Mouse (Mus musculus): Measurements from ENCODE around the gene Ntng2. TPM values are rescaled to one million over a fixed set of nuclear protein-coding genes. Genes with fewer than 3 reads are reported as not detected.

The Ntng2 gene
- polyA plus RNA-seq, 1 experiment from 2014 or later: 10.3 TPM

GRCm38 (mm10) chr2:29198446-29198845 is 54.4 kb downstream of the Ntng2 start:
- peaks cover 9% of the 10 kb centered on the region for H3K4me1 ChIP-seq (replicated peaks; ENCODE audit: control insufficient read depth, insufficient read depth, low read length)
- H3K9me3 ChIP-seq (ENCODE audit: control insufficient read depth, low read length): no peaks in the 10 kb centered on the region
- no peaks in the 10 kb centered on the region for H3K27me3 ChIP-seq (replicated peaks; ENCODE audit: control insufficient read depth, insufficient read depth, low read length)
- H3K4me2 ChIP-seq (ENCODE audit: low read length): no peak overlapping the region
- WGBS: 80% methylated on average over 5 of the region's 5 CpGs
- H3K4me3 ChIP-seq (replicated peaks; ENCODE audit: low read length): no peak overlapping the region
- H3K36me3 ChIP-seq (ENCODE audit: control insufficient read depth, insufficient read depth): no peaks in the 10 kb centered on the region
- no peak overlapping the region for H3K9ac ChIP-seq (replicated peaks; ENCODE audit: low read depth, low read length)
- no peak overlapping the region for H3K27ac ChIP-seq (ENCODE audit: low read length)
- ATAC-seq: no peak

GRCm38 (mm10) chr2:29196844-29197243 is 56.0 kb downstream of the Ntng2 start:
- Histone ChIP-seq H3K4me1 (replicated peaks; ENCODE audit: control insufficient read depth, insufficient read depth, low read length) (peaks cover 9% of the 10 kb centered on the region), H3K4me3 (replicated peaks; ENCODE audit: low read length) (no peak overlapping the region), H3K9me3 (ENCODE audit: control insufficient read depth, low read length) (no peaks in the 10 kb centered on the region), H3K4me2 (ENCODE audit: low read length) (no peak overlapping the region), H3K27me3 (replicated peaks; ENCODE audit: control insufficient read depth, insufficient read depth, low read length) (no peaks in the 10 kb centered on the region), H3K36me3 (ENCODE audit: control insufficient read depth, insufficient read depth) (no peaks in the 10 kb centered on the region), H3K9ac (replicated peaks; ENCODE audit: low read depth, low read length) (no peak overlapping the region), H3K27ac (ENCODE audit: low read length) (no peak overlapping the region)
- 73% methylated on average over 12 of the region's 12 CpGs for WGBS
- no peak for ATAC-seq

- no peaks in the 10 kb centered on the region for H3K27me3 ChIP-seq (replicated peaks; ENCODE audit: control insufficient read depth, insufficient read depth, low read length)
- peak overlapping the region; percentile 56 for H3K9ac ChIP-seq (replicated peaks; ENCODE audit: low read depth, low read length)
- peak; percentile 60 for ATAC-seq
- no peaks in the 10 kb centered on the region for H3K36me3 ChIP-seq (ENCODE audit: control insufficient read depth, insufficient read depth)
- peak overlapping the region; percentile 88 for H3K4me2 ChIP-seq (ENCODE audit: low read length)
- H3K4me3 ChIP-seq (replicated peaks; ENCODE audit: low read length): peak overlapping the region; percentile 45
- WGBS: 1% methylated on average over 61 of the region's 61 CpGs
- H3K4me1 ChIP-seq (replicated peaks; ENCODE audit: control insufficient read depth, insufficient read depth, low read length): peaks cover 9% of the 10 kb centered on the region
- no peak overlapping the region for H3K27ac ChIP-seq (ENCODE audit: low read length)
- H3K9me3 ChIP-seq (ENCODE audit: control insufficient read depth, low read length): no peaks in the 10 kb centered on the region
Measured at GRCm38 (mm10) chr2:29194547-29195463, 58.0 kb downstream of the Ntng2 start.

- ATAC-seq: no peak
Measured at GRCm38 (mm10) chr2:29193819-29194546, 58.8 kb downstream of the Ntng2 start.

GRCm38 (mm10) chr2:29192629-29193278 is 60.1 kb downstream of the Ntng2 start:
- no peak for ATAC-seq
- no peak overlapping the region for H3K4me2 ChIP-seq (ENCODE audit: low read length)
- WGBS: 80% methylated on average over 8 of the region's 8 CpGs

More at GRCm38 (mm10) chr2:29193819-29194546, 58.8 kb downstream of the Ntng2 start:
- Histone ChIP-seq H3K36me3 (ENCODE audit: control insufficient read depth, insufficient read depth) (no peaks in the 10 kb centered on the region), H3K9me3 (ENCODE audit: control insufficient read depth, low read length) (no peaks in the 10 kb centered on the region), H3K4me3 (replicated peaks; ENCODE audit: low read length) (peak overlapping the region; percentile 45), H3K27me3 (replicated peaks; ENCODE audit: control insufficient read depth, insufficient read depth, low read length) (no peaks in the 10 kb centered on the region), H3K9ac (replicated peaks; ENCODE audit: low read depth, low read length) (no peak overlapping the region), H3K4me1 (replicated peaks; ENCODE audit: control insufficient read depth, insufficient read depth, low read length) (peaks cover 9% of the 10 kb centered on the region), H3K4me2 (ENCODE audit: low read length) (peak overlapping the region; percentile 88), H3K27ac (ENCODE audit: low read length) (no peak overlapping the region)
- WGBS: 12% methylated on average over 16 of the region's 16 CpGs

GRCm38 (mm10) chr2:29191216-29192215 is 61.3 kb downstream of the Ntng2 start:
- H3K36me3 ChIP-seq (ENCODE audit: control insufficient read depth, insufficient read depth): no peaks in the 10 kb centered on the region
- no peak overlapping the region for H3K9ac ChIP-seq (replicated peaks; ENCODE audit: low read depth, low read length)
- no peak overlapping the region for H3K4me2 ChIP-seq (ENCODE audit: low read length)
- H3K9me3 ChIP-seq (ENCODE audit: control insufficient read depth, low read length): no peaks in the 10 kb centered on the region
- no peak overlapping the region for H3K4me3 ChIP-seq (replicated peaks; ENCODE audit: low read length)
- H3K27ac ChIP-seq (ENCODE audit: low read length): no peak overlapping the region
- WGBS: 76% methylated on average over 10 of the region's 10 CpGs
- no peak for ATAC-seq
- H3K27me3 ChIP-seq (replicated peaks; ENCODE audit: control insufficient read depth, insufficient read depth, low read length): no peaks in the 10 kb centered on the region
- H3K4me1 ChIP-seq (replicated peaks; ENCODE audit: control insufficient read depth, insufficient read depth, low read length): peaks cover 9% of the 10 kb centered on the region

More at GRCm38 (mm10) chr2:29192629-29193278, 60.1 kb downstream of the Ntng2 start:
- Histone ChIP-seq H3K9me3 (ENCODE audit: control insufficient read depth, low read length) (no peaks in the 10 kb centered on the region), H3K4me1 (replicated peaks; ENCODE audit: control insufficient read depth, insufficient read depth, low read length) (peaks cover 9% of the 10 kb centered on the region), H3K9ac (replicated peaks; ENCODE audit: low read depth, low read length) (no peak overlapping the region), H3K27me3 (replicated peaks; ENCODE audit: control insufficient read depth, insufficient read depth, low read length) (no peaks in the 10 kb centered on the region), H3K36me3 (ENCODE audit: control insufficient read depth, insufficient read depth) (no peaks in the 10 kb centered on the region), H3K4me3 (replicated peaks; ENCODE audit: low read length) (no peak overlapping the region), H3K27ac (ENCODE audit: low read length) (no peak overlapping the region)

GRCm38 (mm10) chr2:29190392-29190791 is 62.4 kb downstream of the Ntng2 start:
- no peak overlapping the region for H3K9ac ChIP-seq (replicated peaks; ENCODE audit: low read depth, low read length)
- WGBS: 85% methylated on average over 7 of the region's 7 CpGs
- H3K4me3 ChIP-seq (replicated peaks; ENCODE audit: low read length): no peak overlapping the region
- ATAC-seq: no peak
- no peak overlapping the region for H3K27ac ChIP-seq (ENCODE audit: low read length)
- no peaks in the 10 kb centered on the region for H3K9me3 ChIP-seq (ENCODE audit: control insufficient read depth, low read length)
- H3K4me1 ChIP-seq (replicated peaks; ENCODE audit: control insufficient read depth, insufficient read depth, low read length): peaks cover 7% of the 10 kb centered on the region
- H3K36me3 ChIP-seq (ENCODE audit: control insufficient read depth, insufficient read depth): no peaks in the 10 kb centered on the region
- H3K27me3 ChIP-seq (replicated peaks; ENCODE audit: control insufficient read depth, insufficient read depth, low read length): no peaks in the 10 kb centered on the region
- no peak overlapping the region for H3K4me2 ChIP-seq (ENCODE audit: low read length)

- no peak for ATAC-seq
- Histone ChIP-seq H3K4me3 (replicated peaks; ENCODE audit: low read length) (no peak overlapping the region), H3K27me3 (replicated peaks; ENCODE audit: control insufficient read depth, insufficient read depth, low read length) (no peaks in the 10 kb centered on the region), H3K36me3 (ENCODE audit: control insufficient read depth, insufficient read depth) (no peaks in the 10 kb centered on the region), H3K9ac (replicated peaks; ENCODE audit: low read depth, low read length) (no peak overlapping the region), H3K9me3 (ENCODE audit: control insufficient read depth, low read length) (no peaks in the 10 kb centered on the region), H3K4me2 (ENCODE audit: low read length) (no peak overlapping the region), H3K27ac (ENCODE audit: low read length) (no peak overlapping the region), H3K4me1 (replicated peaks; ENCODE audit: control insufficient read depth, insufficient read depth, low read length) (no peaks in the 10 kb centered on the region)
- WGBS: 58% methylated on average over 6 of the region's 6 CpGs
Measured at GRCm38 (mm10) chr2:29186209-29186608, 66.6 kb downstream of the Ntng2 start.
